Mouse (Mus musculus) left cerebral cortex, adult 2 months (tissue): ENCODE data around the gene Arid2. TPM values are rescaled to one million over a fixed set of nuclear protein-coding genes. Genes with fewer than 3 reads are reported as not detected.

ENCODE experiments used
- DNase-seq, 2 experiments: peaks; one replicate each; pipeline ENCODE4 v3.0.0; 2021 to 2022; ENCODE audit warnings: low spot score in 2 of 2, mixed read lengths in 1 of 2; ENCODE audit errors: extremely low spot score in 1 of 2
- H3K27ac ChIP-seq: fragments of 200-600 bp; 2 replicates; pipeline ENCODE4 v1.8.1; 2022
- H3K4me3 ChIP-seq: fragments of 200-600 bp; 2 replicates; pipeline ENCODE4 v1.8.1; 2022
- CTCF ChIP-seq: fragments of 200-600 bp; IDR thresholded peaks from 2 replicates; pipeline ENCODE4 v1.8.1; 2022; ENCODE audit warnings: antibody characterized with exemption, mild to moderate bottlenecking, moderate library complexity
- intact Hi-C: fragments of 180-260 bp; cut with DNase I; formaldehyde crosslinking; loops from one replicate; pipeline ENCODE4 v1.15.1; 2025
- microRNA-seq, 2 experiments: library from miRNA; unstranded; fragments of <30 nt; microRNA quantifications; one replicate each; pipeline ENCODE4 v1.2.0; 2021
- total RNA-seq, 2 experiments: library from RNA; stranded (reverse); gene quantifications; 2 replicates each; pipeline ENCODE4 v1.2.3; 2021

Arid2 gene
- total RNA-seq, 2 experiments from 2014 or later, result 30.3 to 35.3 TPM

- Histone ChIP-seq H3K4me3 (no peak overlapping the region), H3K27ac (no peak overlapping the region)
- intact Hi-C loops, result no loop called here
- no peak for DNase-seq
- TF ChIP-seq CTCF, result no peak
Observed at GRCm38 (mm10) chr15:96448656-96449299, 161.5 kb downstream of the Arid2 start.

- no peak for TF ChIP-seq CTCF
- DNase-seq, result no peak
- no peak overlapping the region for H3K27ac ChIP-seq
- H3K4me3 ChIP-seq, result no peak overlapping the region
- intact Hi-C loops, result no loop called here
Observed at GRCm38 (mm10) chr15:96453346-96453745, 166.0 kb downstream of the Arid2 start.

Small RNAs within 50 kb of the gene (microRNA-seq; reads per million reads assigned to microRNA genes)
- 0 reads per million in 2 experiments for gene Gm25397

Other genes with a start within 250 kb of the Arid2 start
- gene Scaf11, start 173.3 kb downstream of the Arid2 start, total RNA-seq, result 10 to 100 TPM; 50.7 to 54.5 TPM